Mouse (Mus musculus) liver, embryonic 18 days (tissue): ENCODE data around the gene Crk. TPM values are rescaled to one million over a fixed set of nuclear protein-coding genes. Genes with fewer than 3 reads are reported as not detected.

Experiments
- polyA plus RNA-seq: library from polyadenylated mRNA; depleted of rRNA; stranded (reverse); fragments of >200 nt; gene quantifications from 2 replicates; pipeline ENCODE4 v1.2.3, GENCODE M21; 2012; rRNA removed

Crk gene
- 23.2 and 23.9 TPM in 2 replicates for polyA plus RNA-seq

GRCm38 (mm10) chr11:75678747-75679438 is at the start of gene Crk:
Crk (plus strand) TSS chr11:75679259.

GRCm38 (mm10) chr11:75630645-75631229 is 48.3 kb upstream of the Crk start, which contains the start of gene Inpp5k:
Inpp5k (plus strand) TSS chr11:75630988.

GRCm38 (mm10) chr11:75650311-75650710 is 28.7 kb upstream of the Crk start, which contains the start of gene Myo1c:
Myo1c (plus strand) TSS chr11:75650504.

GRCm38 (mm10) chr11:75732434-75733226 is 53.6 kb downstream of the Crk start, which contains the start of gene Ywhae:
Ywhae (plus strand) TSS chr11:75732869.

Other genes starting within 250 kb of the Crk start
- 893 and 902 TPM in 2 replicates for gene Serpinf2, start 239.7 kb upstream of the Crk start, polyA plus RNA-seq
- 10.1 and 11.8 TPM in 2 replicates for gene Wdr81, start 224.5 kb upstream of the Crk start, polyA plus RNA-seq
- 11.5 and 18.6 TPM in 2 replicates for gene Tlcd2, start 217.5 kb upstream of the Crk start, polyA plus RNA-seq
- 27.8 and 32.4 TPM in 2 replicates for gene Prpf8, start 192.4 kb upstream of the Crk start, polyA plus RNA-seq
- gene Rilp, start 169.2 kb upstream of the Crk start, polyA plus RNA-seq, result 8.7 and 9.7 TPM in 2 replicates
- 4.7 and 4.8 TPM in 2 replicates for gene Scarf1, start 165.7 kb upstream of the Crk start, polyA plus RNA-seq
- 3.7 and 4.3 TPM in 2 replicates for gene Slc43a2, start 147.6 kb upstream of the Crk start, polyA plus RNA-seq
- 31.1 and 31.4 TPM in 2 replicates for gene Pitpna, start 91.2 kb upstream of the Crk start, polyA plus RNA-seq
- gene Inpp5k, start 48.3 kb upstream of the Crk start, polyA plus RNA-seq, result 16.7 and 18.8 TPM in 2 replicates
- 31.0 and 38.8 TPM in 2 replicates for gene Myo1c, start 28.8 kb upstream of the Crk start, polyA plus RNA-seq
- 167 and 177 TPM in 2 replicates for gene Ywhae, start 53.6 kb downstream of the Crk start, polyA plus RNA-seq
- gene Doc2b, start 116.8 kb downstream of the Crk start, polyA plus RNA-seq, result 0.01 and 0.02 TPM in 2 replicates